Mouse (Mus musculus): ENCODE measurements around the gene Slc25a43.
"Not testable (repeated sequence)": the region's sequence is repeated elsewhere in the genome, so short reads cannot be mapped to it uniquely, and the experiment has no call there.

Slc25a43 gene

DNA sequence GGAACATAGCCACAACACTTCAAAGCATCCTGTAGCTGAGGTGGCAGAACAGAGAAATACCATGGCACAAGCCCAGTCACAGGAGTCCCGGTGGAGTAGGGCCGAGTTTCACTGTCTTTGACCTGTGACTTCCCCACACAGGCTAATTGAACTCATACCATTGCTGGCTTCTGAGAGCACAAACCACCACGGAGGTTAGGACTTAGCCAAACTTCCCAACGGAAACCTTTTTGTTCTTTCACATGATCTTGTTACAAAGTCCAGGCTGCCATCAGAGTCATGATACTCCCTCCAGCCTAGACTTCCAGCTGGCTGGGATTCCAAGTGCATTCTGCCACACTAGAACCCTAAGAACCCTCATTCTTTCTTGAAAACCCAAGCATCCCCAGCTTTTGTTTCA, 34.2 kb downstream of the Slc25a43 start:
- DNase-seq (ENCODE audit: low spot score in 2 of 2): no peak

GRCm38 (mm10) chrX:36789360-36789759, 45.9 kb downstream of the Slc25a43 start:
- DNase-seq (ENCODE audit: low spot score in 2 of 2): no peak

DNA sequence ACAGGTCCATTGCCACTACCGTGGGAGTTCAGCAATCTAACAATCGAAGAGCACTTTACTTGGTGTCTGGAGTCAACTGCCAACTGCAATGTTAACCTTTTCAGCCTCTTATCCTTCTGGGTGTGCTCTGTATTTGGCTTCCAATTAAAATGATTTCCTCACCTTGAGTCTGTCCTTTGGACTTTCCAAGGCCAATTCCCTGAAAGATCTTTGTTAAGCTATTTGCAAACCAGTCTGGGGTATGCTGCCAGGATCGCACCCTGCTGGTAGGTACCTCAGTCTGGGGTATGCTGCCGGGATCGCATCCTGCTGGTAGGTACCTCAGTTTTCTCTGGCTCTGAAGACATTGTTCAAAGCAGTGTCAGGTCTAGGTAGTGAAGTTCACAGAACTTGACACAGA, 51.1 kb downstream of the Slc25a43 start:
- no peak for DNase-seq (ENCODE audit: low spot score in 2 of 2)

DNA sequence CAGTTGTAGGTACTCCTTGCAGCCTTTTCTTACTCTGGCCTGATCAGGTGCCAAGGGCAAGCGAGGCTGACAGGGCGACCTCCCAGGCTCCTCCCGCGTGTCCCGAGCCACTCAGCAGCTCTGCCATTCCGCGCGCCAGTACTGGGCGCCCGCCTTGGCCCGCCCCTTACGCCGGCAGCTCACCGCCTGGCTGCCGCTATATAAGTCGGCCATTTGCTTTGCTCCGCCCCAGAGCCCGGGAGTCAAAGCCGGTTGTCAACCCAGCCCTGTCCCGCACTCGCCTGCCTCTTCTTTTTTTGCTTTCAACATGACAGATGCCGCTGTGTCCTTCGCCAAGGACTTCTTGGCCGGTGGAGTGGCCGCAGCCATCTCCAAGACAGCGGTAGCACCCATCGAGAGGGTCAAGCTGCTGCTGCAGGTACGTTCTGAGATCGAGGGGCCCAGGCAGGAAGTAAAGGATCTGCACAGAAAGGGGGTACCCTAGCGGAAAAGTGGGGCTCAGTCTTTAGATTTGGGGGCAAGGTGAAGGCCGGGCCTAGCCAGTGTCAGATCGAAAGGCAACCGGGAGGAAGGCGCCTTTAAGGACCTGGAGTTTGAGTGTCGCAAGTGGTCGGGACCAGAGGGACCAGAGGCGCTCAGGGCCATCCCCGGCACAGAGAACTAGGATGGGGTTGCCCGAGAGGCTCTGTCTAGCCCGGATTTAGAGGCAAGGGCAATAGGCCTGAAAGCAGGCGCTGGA, 52.1 kb downstream of the Slc25a43 start, which contains the start of gene Slc25a5:
Slc25a5 (plus strand) TSS at position 228 of the 739 bp plus-strand sequence.
- DNase-seq (ENCODE audit: low spot score in 2 of 2): peak; percentile 73 to 77

- peak; percentile 74 to 86 for DNase-seq (ENCODE audit: low spot score in 2 of 2)
These were observed 52.7 kb downstream of the Slc25a43 start for GRCm38 (mm10) chrX:36796163-36796581.

- DNase-seq (ENCODE audit: low spot score in 2 of 2): not testable (repeated sequence)
These were observed 53.3 kb downstream of the Slc25a43 start for GRCm38 (mm10) chrX:36796734-36797133.

GRCm38 (mm10) chrX:36799131-36799879, 55.8 kb downstream of the Slc25a43 start:
- no peak for DNase-seq (ENCODE audit: low spot score in 2 of 2)

DNA sequence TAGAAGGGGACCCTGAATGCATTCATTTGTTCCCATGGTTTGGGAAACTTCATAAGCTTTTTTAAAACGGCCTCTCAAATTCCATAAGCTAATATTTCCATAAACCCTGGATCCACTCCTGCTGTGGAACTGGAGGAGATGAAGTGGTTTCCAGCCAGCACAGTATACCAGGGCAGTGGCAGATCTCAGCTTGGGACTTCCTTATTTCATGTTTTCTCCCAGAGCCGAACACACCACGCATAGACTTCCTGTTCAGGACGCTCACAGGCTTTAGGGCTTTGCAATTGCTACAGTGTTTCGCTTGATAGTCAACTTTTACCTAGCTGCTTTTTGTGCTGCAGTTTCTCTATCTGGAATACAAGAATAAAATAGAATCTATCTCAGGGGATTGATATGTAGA, 59.7 kb downstream of the Slc25a43 start:
- DNase-seq (ENCODE audit: low spot score in 2 of 2): no peak

DNA sequence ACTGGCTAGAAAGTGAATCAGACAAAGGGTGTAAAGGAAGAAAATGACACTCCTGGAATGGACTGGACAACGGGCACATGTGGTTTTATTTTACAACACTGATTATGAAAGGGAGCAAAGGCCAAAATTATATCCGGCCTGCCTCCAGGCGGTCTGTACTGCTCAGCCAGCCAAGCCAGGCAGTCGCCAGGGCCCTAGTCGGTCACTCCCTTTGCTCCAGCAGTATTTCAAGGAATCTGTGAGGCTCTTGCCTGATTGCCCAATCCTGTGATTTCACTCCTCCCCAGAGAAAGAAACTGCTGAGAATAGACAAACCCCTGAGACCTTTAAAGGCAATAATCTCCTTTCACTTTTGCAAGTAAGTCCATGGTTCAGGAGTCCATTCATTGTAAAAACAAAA, 60.7 kb downstream of the Slc25a43 start:
- no peak for DNase-seq (ENCODE audit: low spot score in 2 of 2)

GRCm38 (mm10) chrX:36805466-36806235, 62.2 kb downstream of the Slc25a43 start:
- DNase-seq (ENCODE audit: low spot score in 2 of 2): no peak

GRCm38 (mm10) chrX:36807360-36808317, 64.2 kb downstream of the Slc25a43 start:
- DNase-seq (ENCODE audit: low spot score in 2 of 2): peak; percentile 86 to 89

DNA sequence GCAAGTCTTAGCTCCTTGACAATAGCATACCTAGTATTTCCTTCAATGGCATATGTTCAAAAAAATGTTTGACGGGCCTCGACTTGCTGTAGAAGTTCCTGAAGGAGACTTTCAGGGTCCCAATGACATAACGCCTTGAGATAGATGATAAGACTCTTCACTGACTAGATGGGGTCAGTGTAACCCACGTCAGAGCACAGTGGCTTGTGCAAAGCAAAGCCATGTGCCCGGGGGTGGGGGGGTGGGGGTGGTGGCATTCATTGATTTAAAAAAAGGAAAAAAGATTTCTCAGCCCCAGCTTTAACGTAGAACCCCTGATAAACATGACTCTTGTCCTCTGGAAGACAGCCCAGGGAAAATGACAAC, 64.8 kb downstream of the Slc25a43 start:
- DNase-seq (ENCODE audit: low spot score in 2 of 2): no peak

DNA sequence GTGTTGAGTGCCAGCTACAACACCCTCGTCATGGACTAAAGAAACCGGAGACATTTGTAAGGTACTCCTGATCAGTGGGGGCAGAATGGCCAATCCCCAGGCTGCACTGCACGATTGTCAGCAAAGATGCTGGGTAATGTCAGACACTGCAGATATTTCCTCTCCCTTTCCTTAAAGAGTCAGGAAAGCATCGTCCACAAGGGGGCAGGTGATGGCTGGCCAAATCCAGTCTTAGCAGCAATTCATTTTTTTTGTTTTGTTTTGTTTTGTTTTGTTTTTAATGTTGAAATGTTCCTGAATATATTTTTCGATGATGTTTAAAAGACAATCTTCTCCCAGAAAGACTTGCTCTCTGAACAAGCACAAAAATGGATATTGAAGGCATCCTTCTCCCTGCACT, 67.9 kb downstream of the Slc25a43 start:
- DNase-seq (ENCODE audit: low spot score in 2 of 2): no peak

DNA sequence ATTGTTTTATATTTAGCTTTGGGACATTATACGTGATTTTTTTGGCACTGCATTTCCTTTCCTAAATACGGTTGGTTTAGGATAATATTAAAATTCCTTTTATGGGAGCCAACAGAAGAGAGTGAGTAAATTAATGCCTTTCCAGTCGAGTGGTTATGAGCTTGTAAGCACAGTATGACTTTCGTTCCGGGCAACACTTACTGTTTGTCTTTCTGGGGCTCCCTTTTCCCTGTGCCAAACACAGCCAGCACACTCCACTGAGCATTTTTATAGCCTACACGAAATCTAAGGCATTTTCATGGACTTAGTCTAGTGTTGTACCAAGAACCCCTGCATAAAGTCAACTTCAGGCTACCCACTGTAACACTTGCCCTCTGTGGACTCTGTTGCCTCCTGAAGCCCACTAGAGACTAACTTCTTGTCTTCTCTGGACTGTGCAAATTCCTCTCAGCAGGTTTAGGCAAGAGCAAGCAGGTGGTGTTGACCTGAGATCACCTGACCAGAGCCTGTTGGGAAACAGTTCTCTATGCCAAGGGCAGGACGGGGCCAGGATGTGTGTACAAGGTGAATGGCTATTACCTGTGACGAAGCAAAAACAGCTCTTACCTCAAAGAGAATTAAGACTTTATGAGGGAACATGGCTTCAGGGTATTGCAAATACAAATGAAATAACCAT, 70.8 kb downstream of the Slc25a43 start:
- DNase-seq (ENCODE audit: low spot score in 2 of 2): no peak

DNA sequence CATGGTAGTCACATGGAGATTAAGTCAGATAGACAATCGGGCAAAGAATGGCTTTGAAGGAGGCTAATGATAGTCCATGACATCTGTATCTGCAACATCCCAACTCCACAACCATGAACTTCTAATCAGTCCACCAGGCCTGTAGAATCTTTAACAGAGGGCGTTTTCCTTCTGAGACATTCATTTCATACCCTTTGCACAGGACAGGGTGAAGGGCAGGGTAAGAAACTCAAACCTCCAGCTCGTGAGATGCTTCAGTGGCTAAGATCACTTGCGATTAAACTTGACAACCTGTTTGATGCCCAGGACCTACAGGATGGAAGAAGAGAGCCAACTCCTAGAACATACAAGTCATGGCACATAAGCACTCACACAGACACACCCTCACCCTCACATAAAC, 71.6 kb downstream of the Slc25a43 start:
- DNase-seq (ENCODE audit: low spot score in 2 of 2): no peak

GRCm38 (mm10) chrX:36815439-36815838, 72.0 kb downstream of the Slc25a43 start:
- DNase-seq (ENCODE audit: low spot score in 2 of 2): no peak

GRCm38 (mm10) chrX:36816368-36816899, 73.0 kb downstream of the Slc25a43 start:
- no peak for DNase-seq (ENCODE audit: low spot score in 2 of 2)

- no peak for DNase-seq (ENCODE audit: low spot score in 2 of 2)
These were observed 73.5 kb downstream of the Slc25a43 start for GRCm38 (mm10) chrX:36816953-36817441.

GRCm38 (mm10) chrX:36819575-36819974, 76.1 kb downstream of the Slc25a43 start:
- no peak for DNase-seq (ENCODE audit: low spot score in 2 of 2)

DNA sequence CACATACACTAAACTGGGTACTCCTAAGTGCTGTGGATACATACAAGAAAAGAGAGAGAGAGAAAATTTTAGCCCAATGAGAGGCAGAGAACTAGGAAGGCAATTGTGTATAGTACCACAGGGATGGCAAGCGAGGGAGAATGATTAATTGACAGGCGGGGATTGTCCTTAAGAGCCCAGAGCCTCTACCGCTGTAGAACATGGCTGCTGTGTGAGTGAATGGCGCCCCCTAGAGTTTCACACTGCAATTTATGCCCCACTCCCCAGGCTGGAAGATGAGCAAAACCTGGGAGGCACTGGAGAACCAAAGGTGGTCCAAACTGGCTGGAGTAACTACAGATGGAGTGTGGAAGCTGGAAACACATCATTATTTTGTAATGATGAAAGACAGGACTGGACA, 76.7 kb downstream of the Slc25a43 start:
- no peak for DNase-seq (ENCODE audit: low spot score in 2 of 2)
